Mouse (Mus musculus) neural tube, embryonic 14.5 days (tissue): ENCODE measurements around the gene Gm12248. TPM values are rescaled to one million over a fixed set of nuclear protein-coding genes. Genes with fewer than 3 reads are reported as not detected.

ENCODE experiments used
- ATAC-seq: fragments of 200-750 bp; cut with Nextera tagmentation; 2 replicates; pipeline ENCODE4 v1.8.0; 2017; ENCODE audit warnings: low read depth, mild to moderate bottlenecking, moderate TSS enrichment, moderate library complexity
- H3K27ac ChIP-seq: fragments of 300-500 bp; sonication (generic); 2 replicates; pipeline ENCODE4 v1.5.1; 2014; ENCODE audit warnings: low read depth, mild to moderate bottlenecking, control low read depth, low read length, moderate library complexity, mixed read lengths
- H3K27me3 ChIP-seq: fragments of 300-500 bp; sonication (generic); 2 replicates; pipeline ENCODE4 v1.6.1; 2014; ENCODE audit warnings: low read length; ENCODE audit not compliant: control insufficient read depth, insufficient read depth
- H3K36me3 ChIP-seq: fragments of 300-500 bp; sonication (generic); 2 replicates; pipeline ENCODE4 v1.6.1; 2014; ENCODE audit warnings: low read length, mixed read lengths; ENCODE audit not compliant: control insufficient read depth, insufficient read depth
- H3K4me1 ChIP-seq: fragments of 300-500 bp; sonication (generic); 2 replicates; pipeline ENCODE4 v1.6.1; 2014; ENCODE audit warnings: low read length; ENCODE audit not compliant: control insufficient read depth, insufficient read depth
- H3K4me2 ChIP-seq: fragments of 300-500 bp; sonication (generic); 2 replicates; pipeline ENCODE4 v1.6.1; 2014; ENCODE audit warnings: mild to moderate bottlenecking, low read depth, low read length, control low read depth
- H3K4me3 ChIP-seq: fragments of 300-500 bp; sonication (generic); 2 replicates; pipeline ENCODE4 v1.5.1; 2014; ENCODE audit warnings: low read depth, low read length, control low read depth, mixed read lengths
- H3K9ac ChIP-seq: fragments of 300-500 bp; sonication (generic); replicated peaks from 2 replicates; pipeline ENCODE4 v1.6.1; 2014; ENCODE audit warnings: low read depth, mild to moderate bottlenecking, control low read depth, low read length, mixed read lengths
- H3K9me3 ChIP-seq: fragments of 300-500 bp; sonication (generic); 2 replicates; pipeline ENCODE4 v1.6.1; 2016; ENCODE audit warnings: low read length; ENCODE audit not compliant: control insufficient read depth
- WGBS: fragments of 180-500 bp; shearing (Covaris S2); extraction: QIAGEN DNeasy Blood & Tissue Kit; methylation state at CpG from one replicate; pipeline ENCODE4 v1.1.7; 2014; 5-methylcytosine and 5-hydroxymethylcytosine counted together
- polyA plus RNA-seq: library from polyadenylated mRNA; unstranded; fragments of >200 nt; fragmentation: Nextera tagmentation; extraction: Ambion mirVana; gene quantifications from 2 replicates; pipeline ENCODE4 v1.2.1, GENCODE M21; 2014

The Gm12248 gene
- polyA plus RNA-seq: not detected in 2 replicates

DNA sequence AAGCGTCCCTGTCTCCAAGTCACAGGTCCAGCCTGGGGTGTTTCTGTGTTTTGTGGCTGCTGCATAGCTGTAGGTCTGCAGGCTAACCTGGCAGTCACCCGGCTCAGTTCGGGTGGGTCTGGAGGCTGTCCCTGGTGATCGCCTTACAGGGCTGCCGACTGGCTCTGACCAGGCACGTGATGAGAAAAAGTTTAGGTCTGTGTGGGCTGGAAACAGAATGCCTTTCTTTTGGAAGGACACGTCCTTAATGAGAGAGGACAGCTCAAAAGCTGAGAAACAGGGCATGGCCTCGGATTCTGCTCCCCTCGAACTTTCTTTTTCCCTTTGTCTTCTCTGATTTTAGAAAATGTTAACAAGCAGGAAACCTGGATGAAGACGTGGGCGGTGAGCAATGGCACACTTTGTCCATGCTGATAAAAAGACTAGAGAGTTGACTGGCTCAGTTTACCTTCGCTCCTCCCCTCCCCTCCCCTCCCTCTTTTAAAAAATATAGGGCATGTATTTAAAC is at the start of gene Gm12248:
TSS of gene Gm12248 (minus strand) at position 114 of the 508 bp plus-strand sequence.
- no peaks in the 10 kb centered on the region for H3K9me3 ChIP-seq
- H3K4me2 ChIP-seq: no peak within 1 kb of the TSS
- H3K4me1 ChIP-seq: no peaks in the 10 kb centered on the region
- H3K4me3 ChIP-seq: no peak within 1 kb of the TSS
- H3K36me3 ChIP-seq: no peaks in the 10 kb centered on the region
- no peaks in the 10 kb centered on the region for H3K27me3 ChIP-seq
- H3K27ac ChIP-seq: no peak within 1 kb of the TSS
- WGBS: 21% methylated on average over 12 of the region's 12 CpGs
- ATAC-seq: no peak
- no peak within 1 kb of the TSS for H3K9ac ChIP-seq

DNA sequence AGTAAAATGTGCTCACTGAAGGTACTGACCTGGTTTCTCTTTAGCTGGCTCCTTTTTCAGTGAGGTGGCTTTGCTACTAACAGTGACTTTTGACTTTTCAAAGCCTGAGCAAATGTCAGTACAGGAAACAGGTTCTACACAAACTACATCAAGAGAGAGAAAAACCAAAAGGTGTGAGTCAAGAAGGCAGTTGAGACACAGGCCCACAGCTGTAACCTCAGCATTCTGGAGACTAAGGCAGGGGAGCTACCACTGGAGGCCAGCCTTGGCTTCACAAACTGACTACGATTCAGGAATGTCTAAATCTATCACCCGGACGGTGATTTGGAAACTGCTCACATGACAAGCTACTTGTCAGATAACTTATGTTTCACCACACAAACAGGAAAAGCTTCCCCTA is 46.5 kb upstream of the Gm12248 start:
- ATAC-seq: no peak
- no peak overlapping the region for H3K27ac ChIP-seq

DNA sequence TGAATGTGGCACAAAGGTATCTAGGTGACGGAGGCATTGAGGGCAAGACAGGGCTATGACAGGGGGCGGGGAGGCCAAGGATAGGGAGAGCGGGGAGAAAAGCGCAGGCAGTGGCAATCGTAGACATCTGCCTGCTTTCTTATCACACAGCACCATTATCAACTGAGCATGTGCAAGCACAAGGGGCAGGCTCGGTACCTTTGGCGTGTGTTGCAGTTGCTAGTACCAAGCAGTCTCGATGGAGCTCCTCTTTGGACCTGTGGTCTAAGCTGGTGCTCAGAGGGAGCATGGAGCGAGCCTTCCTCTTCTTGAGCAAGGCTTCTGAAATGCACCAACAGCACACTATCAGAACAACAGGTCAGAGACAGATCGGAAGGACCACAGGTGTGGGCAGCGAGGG is 45.9 kb upstream of the Gm12248 start:
- Histone ChIP-seq H3K4me2 (no peak overlapping the region), H3K9ac (no peak overlapping the region), H3K9me3 (no peaks in the 10 kb centered on the region), H3K4me3 (no peak overlapping the region), H3K36me3 (peaks cover 50% of the 10 kb centered on the region), H3K27me3 (no peaks in the 10 kb centered on the region), H3K4me1 (no peaks in the 10 kb centered on the region), H3K27ac (no peak overlapping the region)
- ATAC-seq: no peak
- 71% methylated on average over 11 of the region's 11 CpGs for WGBS

More for the DNA sequence above, 46.5 kb upstream of the Gm12248 start:
- Histone ChIP-seq H3K4me2 (no peak overlapping the region), H3K9ac (no peak overlapping the region), H3K4me3 (no peak overlapping the region), H3K27me3 (no peaks in the 10 kb centered on the region), H3K9me3 (no peaks in the 10 kb centered on the region), H3K36me3 (peaks cover 49% of the 10 kb centered on the region), H3K4me1 (no peaks in the 10 kb centered on the region)
- 85% methylated on average over 3 of the region's 3 CpGs for WGBS

DNA sequence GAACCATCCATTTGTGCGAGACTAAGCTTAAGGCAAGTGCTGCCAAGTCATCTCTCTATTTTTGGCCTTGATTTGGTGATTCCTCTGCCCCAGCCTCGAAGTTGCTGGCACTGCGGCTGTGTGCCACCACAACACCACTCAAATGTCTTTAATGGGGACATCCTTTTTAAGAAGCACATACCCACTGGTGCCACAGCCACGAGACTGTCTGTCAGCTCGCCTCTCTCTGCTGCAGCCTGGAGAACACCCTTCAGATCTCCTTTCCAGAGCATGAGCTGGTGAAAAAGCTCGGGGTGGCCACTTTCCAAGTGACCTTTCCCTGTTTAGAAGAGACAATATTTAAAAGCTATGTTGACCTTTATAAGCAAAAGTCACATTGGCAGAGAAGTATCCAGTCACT is 43.7 kb upstream of the Gm12248 start:
- H3K4me3 ChIP-seq: no peak overlapping the region
- H3K27me3 ChIP-seq: no peaks in the 10 kb centered on the region
- no peaks in the 10 kb centered on the region for H3K4me1 ChIP-seq
- H3K9ac ChIP-seq: no peak overlapping the region
- H3K36me3 ChIP-seq: peaks cover 61% of the 10 kb centered on the region
- no peak for ATAC-seq
- no peak overlapping the region for H3K27ac ChIP-seq
- no peaks in the 10 kb centered on the region for H3K9me3 ChIP-seq
- H3K4me2 ChIP-seq: no peak overlapping the region
- WGBS: 96% methylated on average over 6 of the region's 6 CpGs

DNA sequence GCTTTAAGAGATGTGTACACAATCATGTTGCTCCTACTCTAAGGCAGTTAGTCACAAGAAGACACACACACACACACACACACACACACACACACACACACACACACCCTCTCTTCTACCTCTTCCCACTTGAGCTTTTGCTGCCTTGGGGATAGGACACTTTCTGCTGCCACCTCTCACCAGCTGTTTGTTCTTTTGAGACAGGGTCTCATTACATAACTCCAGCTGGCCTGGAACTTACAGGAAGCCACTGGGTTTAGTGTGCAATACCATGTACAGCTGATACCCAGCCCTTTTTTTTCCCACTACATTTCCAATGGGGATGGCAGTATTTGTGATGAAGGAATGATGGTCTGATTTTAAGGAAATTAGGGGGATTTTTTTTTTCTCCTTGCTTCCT is 42.4 kb upstream of the Gm12248 start:
- H3K36me3 ChIP-seq: peaks cover 55% of the 10 kb centered on the region
- no peak overlapping the region for H3K27ac ChIP-seq
- H3K27me3 ChIP-seq: no peaks in the 10 kb centered on the region
- no peaks in the 10 kb centered on the region for H3K9me3 ChIP-seq
- no peak overlapping the region for H3K4me3 ChIP-seq
- H3K4me2 ChIP-seq: no peak overlapping the region
- H3K4me1 ChIP-seq: no peaks in the 10 kb centered on the region
- no peak for ATAC-seq
- no peak overlapping the region for H3K9ac ChIP-seq

DNA sequence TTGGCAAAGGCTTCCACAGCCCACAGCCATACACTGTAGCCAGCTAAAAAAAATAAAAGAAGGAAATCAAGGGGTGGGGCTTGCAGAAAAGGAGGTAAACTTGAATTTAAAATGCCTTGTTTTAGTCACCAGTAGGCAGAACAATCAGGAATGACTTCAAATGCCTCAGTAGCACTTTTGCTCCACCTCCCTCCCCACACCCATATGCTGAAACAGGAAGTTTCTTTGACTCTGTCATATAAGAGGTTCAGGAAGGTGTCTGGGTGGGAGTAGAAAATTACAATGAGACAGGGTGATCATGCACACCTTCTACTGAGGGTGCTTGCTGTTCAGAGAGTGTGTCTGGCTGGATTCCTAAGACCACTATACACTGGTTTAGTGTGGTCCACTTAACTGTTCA is 41.9 kb upstream of the Gm12248 start:
- Histone ChIP-seq H3K9ac (no peak overlapping the region), H3K4me2 (no peak overlapping the region), H3K36me3 (peaks cover 58% of the 10 kb centered on the region), H3K4me1 (no peaks in the 10 kb centered on the region), H3K27ac (no peak overlapping the region), H3K27me3 (no peaks in the 10 kb centered on the region), H3K4me3 (no peak overlapping the region), H3K9me3 (no peaks in the 10 kb centered on the region)
- ATAC-seq: no peak

DNA sequence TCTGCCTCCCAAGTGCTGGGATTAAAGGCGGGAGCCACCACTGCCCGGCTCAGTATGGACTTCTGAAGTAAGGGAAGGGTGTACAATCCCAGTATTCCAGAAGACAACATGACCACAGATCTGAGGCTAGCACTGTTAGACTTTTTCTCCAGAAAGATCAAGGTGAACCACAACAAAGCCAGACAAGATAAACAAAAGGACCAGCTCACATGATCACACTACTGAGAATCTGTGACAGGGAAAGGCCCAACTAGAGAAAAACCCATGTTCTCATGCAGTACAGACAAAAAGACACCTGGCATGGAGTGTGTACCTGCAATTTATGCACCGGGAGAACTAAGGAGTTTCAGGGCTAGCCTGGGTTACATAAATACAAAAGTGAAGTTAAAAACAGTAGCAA is 39.1 kb upstream of the Gm12248 start:
- peaks cover 59% of the 10 kb centered on the region for H3K36me3 ChIP-seq
- H3K9ac ChIP-seq: no peak overlapping the region
- no peak overlapping the region for H3K4me2 ChIP-seq
- H3K27ac ChIP-seq: no peak overlapping the region
- H3K27me3 ChIP-seq: no peaks in the 10 kb centered on the region
- WGBS: 94% methylated on average over 3 of the region's 3 CpGs
- no peaks in the 10 kb centered on the region for H3K4me1 ChIP-seq
- H3K4me3 ChIP-seq: no peak overlapping the region
- H3K9me3 ChIP-seq: no peaks in the 10 kb centered on the region
- ATAC-seq: no peak

DNA sequence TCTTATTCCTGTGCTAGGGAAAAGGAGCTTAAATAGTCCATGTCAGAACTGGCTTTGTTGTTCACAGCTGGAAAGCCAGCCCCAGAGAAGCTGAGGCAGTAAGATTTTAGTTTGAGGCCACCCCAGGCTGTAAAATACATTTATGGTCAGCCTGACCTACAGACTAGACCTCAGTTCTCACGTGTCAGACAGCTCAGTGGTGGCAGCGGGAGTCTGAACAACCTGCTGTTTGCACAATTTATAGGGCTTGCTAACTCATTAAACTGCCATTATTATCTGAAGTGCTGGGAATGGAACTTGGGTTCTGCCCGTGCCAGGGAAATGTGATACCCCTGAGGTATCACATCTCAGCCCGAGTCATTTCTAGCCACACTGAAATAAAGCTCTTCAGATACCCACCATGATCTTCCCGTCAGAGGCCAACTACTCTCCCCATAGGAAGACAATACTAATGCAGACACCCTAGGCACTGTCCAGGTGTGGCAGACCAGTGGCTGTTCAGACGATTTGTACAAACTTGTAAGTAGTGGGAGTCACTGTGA is 36.4 kb upstream of the Gm12248 start:
- Histone ChIP-seq H3K9ac (no peak overlapping the region), H3K36me3 (peaks cover 52% of the 10 kb centered on the region), H3K9me3 (no peaks in the 10 kb centered on the region), H3K4me2 (no peak overlapping the region), H3K4me1 (no peaks in the 10 kb centered on the region), H3K27ac (no peak overlapping the region), H3K27me3 (no peaks in the 10 kb centered on the region), H3K4me3 (no peak overlapping the region)
- no peak for ATAC-seq
- 38% methylated on average over 6 of the region's 6 CpGs for WGBS

DNA sequence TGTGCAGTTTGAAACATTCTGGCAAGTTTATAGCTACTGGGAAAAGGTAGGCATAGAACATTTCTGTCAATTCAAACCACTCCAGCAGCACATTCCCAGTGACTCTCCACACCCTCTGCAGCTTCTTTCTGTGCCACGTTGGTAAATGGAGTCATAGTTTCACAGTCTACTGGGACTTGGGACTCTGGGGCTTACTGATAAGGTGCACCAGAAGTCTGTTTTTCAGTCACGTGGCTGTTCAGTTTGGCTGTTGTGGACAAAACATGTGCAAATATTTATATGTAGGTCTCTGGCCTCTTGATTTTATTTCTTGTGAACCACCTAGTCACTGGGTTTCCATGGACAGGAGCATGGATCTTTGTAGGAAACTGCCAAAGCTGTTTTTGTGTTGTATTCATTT is 34.6 kb upstream of the Gm12248 start:
- no peaks in the 10 kb centered on the region for H3K4me1 ChIP-seq
- no peak overlapping the region for H3K27ac ChIP-seq
- H3K9me3 ChIP-seq: no peaks in the 10 kb centered on the region
- H3K4me3 ChIP-seq: no peak overlapping the region
- H3K27me3 ChIP-seq: no peaks in the 10 kb centered on the region
- no peak overlapping the region for H3K4me2 ChIP-seq
- no peak for ATAC-seq
- H3K9ac ChIP-seq: no peak overlapping the region
- 86% methylated on average over 2 of the region's 2 CpGs for WGBS
- H3K36me3 ChIP-seq: peaks cover 43% of the 10 kb centered on the region
